Mouse (Mus musculus) midbrain, embryonic 11.5 days (tissue): Measurements from ENCODE around the gene Bmpr2. TPM values are rescaled to one million over a fixed set of nuclear protein-coding genes. Genes with fewer than 3 reads are reported as not detected.

Experiments
- ATAC-seq: fragments of 200-750 bp; cut with Nextera tagmentation; 2 replicates; pipeline ENCODE4 v1.8.0; 2017; ENCODE audit warnings: moderate TSS enrichment, moderate library complexity; ENCODE audit not compliant: low FRiP score
- DNase-seq: peaks from one replicate; pipeline ENCODE4 v3.0.0; 2015; ENCODE audit warnings: low spot score; ENCODE audit errors: missing footprints
- H3K27ac ChIP-seq: fragments of 300-500 bp; sonication (generic); 2 replicates; pipeline ENCODE4 v1.5.1; 2014; ENCODE audit warnings: low read depth, low read length
- H3K27me3 ChIP-seq: fragments of 300-500 bp; sonication (generic); 2 replicates; pipeline ENCODE4 v1.6.1; 2014; ENCODE audit warnings: mild to moderate bottlenecking, low read length, moderate library complexity, mixed read lengths; ENCODE audit not compliant: control insufficient read depth, insufficient read depth
- H3K36me3 ChIP-seq: fragments of 300-500 bp; sonication (generic); 2 replicates; pipeline ENCODE4 v1.6.1; 2014; ENCODE audit warnings: mild to moderate bottlenecking, low read length, moderate library complexity, mixed read lengths; ENCODE audit not compliant: control insufficient read depth, insufficient read depth
- H3K4me1 ChIP-seq: fragments of 300-500 bp; sonication (generic); 2 replicates; pipeline ENCODE4 v1.6.1; 2014; ENCODE audit warnings: low read length; ENCODE audit not compliant: control insufficient read depth, insufficient read depth
- H3K4me2 ChIP-seq: fragments of 300-500 bp; sonication (generic); 2 replicates; pipeline ENCODE4 v1.6.1; 2014; ENCODE audit warnings: mild to moderate bottlenecking, moderate library complexity
- H3K4me3 ChIP-seq: fragments of 300-500 bp; sonication (generic); 2 replicates; pipeline ENCODE4 v1.5.1; 2014; ENCODE audit warnings: low read depth, low read length
- H3K9ac ChIP-seq: fragments of 300-500 bp; sonication (generic); 2 replicates; pipeline ENCODE4 v1.6.1; 2014; ENCODE audit warnings: low read length
- H3K9me3 ChIP-seq: fragments of 300-500 bp; sonication (generic); 2 replicates; pipeline ENCODE4 v1.6.1; 2016; ENCODE audit warnings: low read length; ENCODE audit not compliant: control insufficient read depth
- WGBS: fragments of 180-500 bp; shearing (Covaris S2); extraction: QIAGEN DNeasy Blood & Tissue Kit; methylation state at CpG from one replicate; pipeline ENCODE4 v1.1.7; 2014; 5-methylcytosine and 5-hydroxymethylcytosine counted together
- polyA plus RNA-seq: library from polyadenylated mRNA; unstranded; fragments of >200 nt; fragmentation: Nextera tagmentation; extraction: Ambion mirVana; gene quantifications from 2 replicates; pipeline ENCODE4 v1.2.1, GENCODE M21; 2014

Gene Bmpr2
- polyA plus RNA-seq, 1 experiment from 2014 or later, result 11.2 TPM

GRCm38 (mm10) chr1:59826583-59826982 lies 63.4 kb downstream of the Bmpr2 start:
- Histone ChIP-seq H3K4me3 (no peak overlapping the region), H3K27ac (no peak overlapping the region), H3K9ac (no peak overlapping the region), H3K9me3 (no peaks in the 10 kb centered on the region), H3K27me3 (no peaks in the 10 kb centered on the region), H3K4me1 (no peaks in the 10 kb centered on the region), H3K36me3 (peaks cover 5% of the 10 kb centered on the region; the same call in 1 of the 2 replicates), H3K4me2 (no peak overlapping the region)
- 90% methylated on average over 8 of the region's 8 CpGs for WGBS
- DNase-seq (no peak), ATAC-seq (no peak)

GRCm38 (mm10) chr1:59829410-59829809 lies 66.2 kb downstream of the Bmpr2 start:
- no peak overlapping the region for H3K27ac ChIP-seq

GRCm38 (mm10) chr1:59830194-59830593 lies 67.0 kb downstream of the Bmpr2 start:
- no peaks in the 10 kb centered on the region for H3K27me3 ChIP-seq
- DNase-seq (no peak), ATAC-seq (no peak)
- no peak overlapping the region for H3K27ac ChIP-seq
- no peak overlapping the region for H3K4me3 ChIP-seq
- H3K4me2 ChIP-seq, result no peak overlapping the region
- H3K9me3 ChIP-seq, result no peaks in the 10 kb centered on the region
- WGBS, result 77% methylated on average over 6 of the region's 6 CpGs
- H3K36me3 ChIP-seq, result 0 out of 2 replicates have a peak, but pooled peaks cover 2% of the 10 kb centered on the region
- no peaks in the 10 kb centered on the region for H3K4me1 ChIP-seq
- H3K9ac ChIP-seq, result no peak overlapping the region

More at GRCm38 (mm10) chr1:59829410-59829809, 66.2 kb downstream of the Bmpr2 start:
- no peak overlapping the region for H3K9ac ChIP-seq
- no peaks in the 10 kb centered on the region for H3K4me1 ChIP-seq
- H3K27me3 ChIP-seq, result no peaks in the 10 kb centered on the region
- H3K4me2 ChIP-seq, result no peak overlapping the region
- 0 out of 2 replicates have a peak, but pooled peaks cover 2% of the 10 kb centered on the region for H3K36me3 ChIP-seq
- no peak overlapping the region for H3K4me3 ChIP-seq
- H3K9me3 ChIP-seq, result no peaks in the 10 kb centered on the region
- no peak for ATAC-seq
- no peak for DNase-seq
- 79% methylated on average over 2 of the region's 2 CpGs for WGBS

GRCm38 (mm10) chr1:59833723-59834122 lies 70.5 kb downstream of the Bmpr2 start:
- no peak overlapping the region for H3K27ac ChIP-seq
- ATAC-seq, result no peak

GRCm38 (mm10) chr1:59848327-59848726 lies 85.1 kb downstream of the Bmpr2 start:
- Histone ChIP-seq H3K36me3 (no peaks in the 10 kb centered on the region), H3K27ac (no peak overlapping the region), H3K9ac (no peak overlapping the region), H3K9me3 (no peaks in the 10 kb centered on the region), H3K4me1 (no peaks in the 10 kb centered on the region), H3K4me3 (no peak overlapping the region), H3K27me3 (no peaks in the 10 kb centered on the region), H3K4me2 (no peak overlapping the region)
- no peak for ATAC-seq
- 86% methylated on average over 8 of the region's 8 CpGs for WGBS
- no peak for DNase-seq

More at GRCm38 (mm10) chr1:59833723-59834122, 70.5 kb downstream of the Bmpr2 start:
- WGBS, result 20% methylated on average over 2 of the region's 2 CpGs
- DNase-seq, result no peak
- no peak overlapping the region for H3K4me2 ChIP-seq
- no peaks in the 10 kb centered on the region for H3K4me1 ChIP-seq
- no peaks in the 10 kb centered on the region for H3K27me3 ChIP-seq
- no peaks in the 10 kb centered on the region for H3K36me3 ChIP-seq
- H3K9me3 ChIP-seq, result no peaks in the 10 kb centered on the region
- H3K9ac ChIP-seq, result no peak overlapping the region
- H3K4me3 ChIP-seq, result no peak overlapping the region

- Histone ChIP-seq H3K27ac (no peak overlapping the region), H3K4me1 (no peaks in the 10 kb centered on the region), H3K9me3 (no peaks in the 10 kb centered on the region), H3K4me3 (no peak overlapping the region), H3K36me3 (peaks cover 26% of the 10 kb centered on the region), H3K9ac (no peak overlapping the region), H3K4me2 (no peak overlapping the region), H3K27me3 (no peaks in the 10 kb centered on the region)
- ATAC-seq, result no peak
- DNase-seq, result no peak
- 95% methylated on average over 1 of the region's 1 CpGs for WGBS
Measured at GRCm38 (mm10) chr1:59859046-59859445, 95.8 kb downstream of the Bmpr2 start.

GRCm38 (mm10) chr1:59862144-59862543 lies 98.9 kb downstream of the Bmpr2 start:
- Histone ChIP-seq H3K9me3 (no peaks in the 10 kb centered on the region), H3K4me3 (no peak overlapping the region), H3K4me2 (no peak overlapping the region), H3K4me1 (no peaks in the 10 kb centered on the region), H3K27me3 (no peaks in the 10 kb centered on the region), H3K36me3 (peaks cover 22% of the 10 kb centered on the region), H3K27ac (no peak overlapping the region), H3K9ac (no peak overlapping the region)
- DNase-seq, result no peak
- WGBS, result 86% methylated on average over 1 of the region's 1 CpGs
- no peak for ATAC-seq

- 93% methylated on average over 5 of the region's 5 CpGs for WGBS
Measured at GRCm38 (mm10) chr1:59868041-59868440, 104.8 kb downstream of the Bmpr2 start.

GRCm38 (mm10) chr1:59874023-59874422 lies 110.8 kb downstream of the Bmpr2 start:
- H3K4me2 ChIP-seq, result no peak overlapping the region
- DNase-seq, result no peak
- H3K27ac ChIP-seq, result no peak overlapping the region
- no peaks in the 10 kb centered on the region for H3K9me3 ChIP-seq
- H3K27me3 ChIP-seq, result no peaks in the 10 kb centered on the region
- H3K9ac ChIP-seq, result no peak overlapping the region
- no peaks in the 10 kb centered on the region for H3K4me1 ChIP-seq
- no peak for ATAC-seq
- WGBS, result 93% methylated on average over 3 of the region's 3 CpGs
- H3K4me3 ChIP-seq, result no peak overlapping the region
- H3K36me3 ChIP-seq, result 0 out of 2 replicates have a peak, but pooled peaks cover 5% of the 10 kb centered on the region

More at GRCm38 (mm10) chr1:59868041-59868440, 104.8 kb downstream of the Bmpr2 start:
- Histone ChIP-seq H3K9ac (no peak overlapping the region), H3K36me3 (peaks cover 22% of the 10 kb centered on the region; the same call in 1 of the 2 replicates), H3K4me2 (no peak overlapping the region), H3K9me3 (no peaks in the 10 kb centered on the region), H3K4me3 (no peak overlapping the region), H3K27ac (no peak overlapping the region), H3K27me3 (no peaks in the 10 kb centered on the region), H3K4me1 (no peaks in the 10 kb centered on the region)
- no peak for ATAC-seq
- DNase-seq, result no peak
